Mouse (Mus musculus): ENCODE data around the gene Ankrd42. TPM values are rescaled to one million over a fixed set of nuclear protein-coding genes. Genes with fewer than 3 reads are reported as not detected.
A peak's percentile ranks its signal among the peaks of the same experiment; 100 is the strongest.

The Ankrd42 gene
- polyA plus RNA-seq (2015; fragmentation: Nextera tagmentation; extraction: Ambion mirVana): 2.9 and 3.1 TPM in 2 replicates

- no peaks in the 10 kb centered on the region for H3K9me3 ChIP-seq (ENCODE audit: control insufficient read depth, low read length)
These were observed at the start of gene Ankrd42 for GRCm38 (mm10) chr7:92637021-92637625. TSS of gene Ankrd42 (minus strand) at chr7:92637142.

GRCm38 (mm10) chr7:92677346-92677745, 40.4 kb upstream of the Ankrd42 start:
- Histone ChIP-seq H3K9ac (ENCODE audit: low read depth, low read length) (no peak overlapping the region), H3K4me3 (ENCODE audit: low read length) (no peak overlapping the region), H3K4me2 (ENCODE audit: low read depth, low read length) (no peak overlapping the region), H3K4me1 (ENCODE audit: control insufficient read depth, insufficient read depth, low read length) (no peaks in the 10 kb centered on the region), H3K27ac (ENCODE audit: low read length) (no peak overlapping the region), H3K27me3 (replicated peaks; ENCODE audit: control insufficient read depth, insufficient read depth, low read length) (no peaks in the 10 kb centered on the region), H3K36me3 (ENCODE audit: control insufficient read depth, insufficient read depth, low read length) (no peaks in the 10 kb centered on the region), H3K9me3 (ENCODE audit: control insufficient read depth, low read length) (no peaks in the 10 kb centered on the region)
- peak; percentile 74 for ATAC-seq
- WGBS: 48% methylated on average over 4 of the region's 4 CpGs

More at GRCm38 (mm10) chr7:92637021-92637625, at the start of gene Ankrd42:
- Histone ChIP-seq H3K9ac (ENCODE audit: low read depth, low read length) (peak within 1 kb of the TSS; percentile 74), H3K4me3 (ENCODE audit: low read length) (peak within 1 kb of the TSS; percentile 75), H3K4me1 (ENCODE audit: control insufficient read depth, insufficient read depth, low read length) (peaks cover 5% of the 10 kb centered on the region), H3K36me3 (ENCODE audit: control insufficient read depth, insufficient read depth, low read length) (no peaks in the 10 kb centered on the region), H3K27me3 (replicated peaks; ENCODE audit: control insufficient read depth, insufficient read depth, low read length) (no peaks in the 10 kb centered on the region), H3K27ac (ENCODE audit: low read length) (peak within 1 kb of the TSS; percentile 51), H3K4me2 (ENCODE audit: low read depth, low read length) (peak within 1 kb of the TSS; percentile 98)
- under 1% methylated on average over 44 of the region's 44 CpGs for WGBS
- ATAC-seq: peak; percentile 99

GRCm38 (mm10) chr7:92675131-92675530, 38.2 kb upstream of the Ankrd42 start:
- Histone ChIP-seq H3K36me3 (ENCODE audit: control insufficient read depth, insufficient read depth, low read length) (no peaks in the 10 kb centered on the region), H3K4me2 (ENCODE audit: low read depth, low read length) (no peak overlapping the region), H3K4me3 (ENCODE audit: low read length) (no peak overlapping the region), H3K9me3 (ENCODE audit: control insufficient read depth, low read length) (no peaks in the 10 kb centered on the region), H3K9ac (ENCODE audit: low read depth, low read length) (no peak overlapping the region), H3K4me1 (ENCODE audit: control insufficient read depth, insufficient read depth, low read length) (peaks cover 3% of the 10 kb centered on the region; the same call in 1 of the 2 replicates), H3K27ac (ENCODE audit: low read length) (no peak overlapping the region), H3K27me3 (replicated peaks; ENCODE audit: control insufficient read depth, insufficient read depth, low read length) (no peaks in the 10 kb centered on the region)
- 71% methylated on average over 3 of the region's 3 CpGs for WGBS
- ATAC-seq: no peak

- Histone ChIP-seq H3K4me2 (ENCODE audit: low read depth, low read length) (peak within 1 kb of the TSS; percentile 65), H3K9me3 (ENCODE audit: control insufficient read depth, low read length) (no peaks in the 10 kb centered on the region), H3K27me3 (replicated peaks; ENCODE audit: control insufficient read depth, insufficient read depth, low read length) (no peaks in the 10 kb centered on the region), H3K27ac (ENCODE audit: low read length) (peak within 1 kb of the TSS; percentile 99), H3K36me3 (ENCODE audit: control insufficient read depth, insufficient read depth, low read length) (no peaks in the 10 kb centered on the region), H3K9ac (ENCODE audit: low read depth, low read length) (peak within 1 kb of the TSS; percentile 100), H3K4me1 (ENCODE audit: control insufficient read depth, insufficient read depth, low read length) (peaks cover 14% of the 10 kb centered on the region), H3K4me3 (ENCODE audit: low read length) (peak within 1 kb of the TSS; percentile 95)
- under 1% methylated on average over 87 of the region's 88 CpGs for WGBS
- ATAC-seq: peak; percentile 99
These were observed 32.8 kb upstream of the Ankrd42 start, which contains the start of gene Pcf11 for GRCm38 (mm10) chr7:92669507-92670471. TSS of gene Pcf11 (minus strand) at chr7:92669934.

GRCm38 (mm10) chr7:92668791-92669506, 32.0 kb upstream of the Ankrd42 start:
- WGBS: under 1% methylated on average over 29 of the region's 29 CpGs
- ATAC-seq: peak; percentile 28
- Histone ChIP-seq H3K36me3 (ENCODE audit: control insufficient read depth, insufficient read depth, low read length) (no peaks in the 10 kb centered on the region), H3K9ac (ENCODE audit: low read depth, low read length) (peak overlapping the region; percentile 100), H3K9me3 (ENCODE audit: control insufficient read depth, low read length) (no peaks in the 10 kb centered on the region), H3K27me3 (replicated peaks; ENCODE audit: control insufficient read depth, insufficient read depth, low read length) (no peaks in the 10 kb centered on the region), H3K27ac (ENCODE audit: low read length) (peak overlapping the region; percentile 99), H3K4me1 (ENCODE audit: control insufficient read depth, insufficient read depth, low read length) (peaks cover 14% of the 10 kb centered on the region), H3K4me3 (ENCODE audit: low read length) (peak overlapping the region; percentile 95), H3K4me2 (ENCODE audit: low read depth, low read length) (peak overlapping the region; percentile 65)

GRCm38 (mm10) chr7:92666274-92666820, 29.4 kb upstream of the Ankrd42 start:
- Histone ChIP-seq H3K9me3 (ENCODE audit: control insufficient read depth, low read length) (no peaks in the 10 kb centered on the region), H3K27me3 (replicated peaks; ENCODE audit: control insufficient read depth, insufficient read depth, low read length) (no peaks in the 10 kb centered on the region), H3K4me2 (ENCODE audit: low read depth, low read length) (peak overlapping the region; percentile 65), H3K4me1 (ENCODE audit: control insufficient read depth, insufficient read depth, low read length) (peaks cover 14% of the 10 kb centered on the region), H3K9ac (ENCODE audit: low read depth, low read length) (no peak overlapping the region), H3K4me3 (ENCODE audit: low read length) (no peak overlapping the region), H3K27ac (ENCODE audit: low read length) (no peak overlapping the region), H3K36me3 (ENCODE audit: control insufficient read depth, insufficient read depth, low read length) (0 out of 2 replicates have a peak, but pooled peaks cover 2% of the 10 kb centered on the region)
- no peak for ATAC-seq
- 76% methylated on average over 7 of the region's 7 CpGs for WGBS

GRCm38 (mm10) chr7:92658050-92658449, 21.1 kb upstream of the Ankrd42 start:
- Histone ChIP-seq H3K4me2 (ENCODE audit: low read depth, low read length) (no peak overlapping the region), H3K36me3 (ENCODE audit: control insufficient read depth, insufficient read depth, low read length) (peaks cover 28% of the 10 kb centered on the region), H3K4me3 (ENCODE audit: low read length) (no peak overlapping the region), H3K27me3 (replicated peaks; ENCODE audit: control insufficient read depth, insufficient read depth, low read length) (no peaks in the 10 kb centered on the region), H3K9ac (ENCODE audit: low read depth, low read length) (no peak overlapping the region), H3K9me3 (ENCODE audit: control insufficient read depth, low read length) (no peaks in the 10 kb centered on the region), H3K27ac (ENCODE audit: low read length) (no peak overlapping the region), H3K4me1 (ENCODE audit: control insufficient read depth, insufficient read depth, low read length) (0 out of 2 replicates have a peak, but pooled peaks cover 3% of the 10 kb centered on the region)
- ATAC-seq: peak; percentile 17; the same call in 1 of the 2 replicates
- WGBS: 97% methylated on average over 5 of the region's 5 CpGs

GRCm38 (mm10) chr7:92656386-92656785, 19.4 kb upstream of the Ankrd42 start:
- Histone ChIP-seq H3K27ac (ENCODE audit: low read length) (no peak overlapping the region), H3K4me2 (ENCODE audit: low read depth, low read length) (no peak overlapping the region), H3K9ac (ENCODE audit: low read depth, low read length) (no peak overlapping the region), H3K4me1 (ENCODE audit: control insufficient read depth, insufficient read depth, low read length) (0 out of 2 replicates have a peak, but pooled peaks cover 3% of the 10 kb centered on the region), H3K27me3 (replicated peaks; ENCODE audit: control insufficient read depth, insufficient read depth, low read length) (no peaks in the 10 kb centered on the region), H3K36me3 (ENCODE audit: control insufficient read depth, insufficient read depth, low read length) (peaks cover 26% of the 10 kb centered on the region), H3K9me3 (ENCODE audit: control insufficient read depth, low read length) (no peaks in the 10 kb centered on the region), H3K4me3 (ENCODE audit: low read length) (no peak overlapping the region)
- ATAC-seq: no peak; the same call in 1 of the 2 replicates
- WGBS: 75% methylated on average over 2 of the region's 2 CpGs

Data from intestine, embryonic 16.5 days (tissue).